Mouse (Mus musculus) thymus, adult 2 months (tissue): ENCODE results near the gene Nccrp1.

ENCODE experiments used
- CTCF ChIP-seq: fragments of 200-500 bp; IDR thresholded peaks from 2 replicates; pipeline ENCODE4 v1.5.1; 2012; ENCODE audit warnings: mild to moderate bottlenecking, control low read depth, low read length, moderate library complexity, borderline replicate concordance; ENCODE audit not compliant: control insufficient read depth, poor library complexity, insufficient read depth; ENCODE audit errors: extremely low read depth
- POLR2A ChIP-seq: fragments of 200-500 bp; IDR thresholded peaks from 2 replicates; pipeline ENCODE4 v1.6.1; 2012; ENCODE audit warnings: mild to moderate bottlenecking, low read length, control low read depth, moderate library complexity; ENCODE audit not compliant: control insufficient read depth, poor library complexity, insufficient read depth; ENCODE audit errors: extremely low read depth

- no peak for TF ChIP-seq CTCF
- TF ChIP-seq POLR2A: no peak; the same call in 1 of the 2 replicates
Observed at GRCm38 (mm10) chr7:28560856-28561255, 13.8 kb upstream of the Nccrp1 start.
